Mouse (Mus musculus): Measurements from ENCODE around the gene Nfia. TPM values are rescaled to one million over a fixed set of nuclear protein-coding genes. Genes with fewer than 3 reads are reported as not detected.

The Nfia gene
- polyA plus RNA-seq, 1 experiment from 2014 or later: 15.9 TPM

GRCm38 (mm10) chr4:98118126-98118525 lies 345.6 kb downstream of the Nfia start:
- 59% methylated on average over 3 of the region's 3 CpGs for WGBS
- Histone ChIP-seq H3K36me3 (ENCODE audit: control insufficient read depth, insufficient read depth) (no peaks in the 10 kb centered on the region), H3K27ac (ENCODE audit: low read depth, low read length) (no peak overlapping the region), H3K27me3 (replicated peaks; ENCODE audit: control insufficient read depth, insufficient read depth, low read length) (no peaks in the 10 kb centered on the region), H3K4me2 (replicated peaks; ENCODE audit: low read depth) (no peak overlapping the region), H3K4me3 (ENCODE audit: low read depth, low read length) (no peak overlapping the region), H3K9ac (ENCODE audit: low read depth, low read length) (no peak overlapping the region), H3K4me1 (replicated peaks; ENCODE audit: control insufficient read depth, insufficient read depth, low read length) (no peaks in the 10 kb centered on the region), H3K9me3 (ENCODE audit: control insufficient read depth) (no peaks in the 10 kb centered on the region)
- ATAC-seq: no peak
- TF ChIP-seq CTCF (IDR thresholded peaks at IDR 0.05; ENCODE audit: low read depth): no peak

DNA sequence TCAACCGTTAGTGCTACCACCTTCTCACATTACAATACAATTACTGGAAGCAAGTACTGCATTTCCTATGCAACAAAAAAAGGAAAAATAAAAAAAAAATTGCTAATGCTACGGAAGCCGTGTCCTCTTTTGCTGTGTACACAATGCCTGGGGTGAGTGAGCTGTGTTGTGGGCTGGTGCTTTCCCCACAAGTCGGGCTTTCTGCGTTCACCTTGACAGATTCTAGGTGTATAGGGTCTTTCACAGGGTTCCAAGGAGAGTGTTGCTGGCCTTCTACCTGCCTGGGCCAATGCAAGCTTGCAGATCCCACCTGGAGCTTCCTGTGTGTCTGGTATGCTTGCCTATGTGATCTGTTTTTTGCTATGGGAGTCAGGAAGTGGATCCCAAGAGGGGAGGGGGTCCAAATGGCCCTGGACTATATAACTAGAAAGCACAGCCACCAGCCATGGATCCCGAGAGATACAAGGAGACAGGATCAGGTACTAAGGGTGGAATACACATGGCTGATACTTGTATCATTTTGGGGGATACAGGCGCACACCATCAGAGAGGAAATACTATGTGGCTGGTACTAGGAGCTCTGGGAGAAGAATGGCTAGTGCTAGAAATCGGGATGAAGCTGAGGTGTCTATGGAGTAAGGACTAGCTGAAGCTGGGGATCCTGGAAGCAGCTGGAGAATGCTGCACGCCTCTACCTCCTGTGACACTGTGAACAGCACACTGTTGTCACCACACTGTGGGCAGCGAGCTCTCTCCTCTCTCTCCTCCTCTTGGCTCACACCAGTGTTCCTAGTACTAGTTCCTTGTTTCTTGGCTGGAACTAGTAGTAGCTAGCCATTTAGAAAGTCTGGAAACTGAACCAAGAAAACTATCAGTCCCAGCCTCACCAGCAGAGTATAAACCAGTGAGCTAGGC lies 346.5 kb downstream of the Nfia start:
- WGBS: 82% methylated on average over 10 of the region's 10 CpGs
- H3K9ac ChIP-seq (ENCODE audit: low read depth, low read length): no peak overlapping the region
- ATAC-seq: no peak

DNA sequence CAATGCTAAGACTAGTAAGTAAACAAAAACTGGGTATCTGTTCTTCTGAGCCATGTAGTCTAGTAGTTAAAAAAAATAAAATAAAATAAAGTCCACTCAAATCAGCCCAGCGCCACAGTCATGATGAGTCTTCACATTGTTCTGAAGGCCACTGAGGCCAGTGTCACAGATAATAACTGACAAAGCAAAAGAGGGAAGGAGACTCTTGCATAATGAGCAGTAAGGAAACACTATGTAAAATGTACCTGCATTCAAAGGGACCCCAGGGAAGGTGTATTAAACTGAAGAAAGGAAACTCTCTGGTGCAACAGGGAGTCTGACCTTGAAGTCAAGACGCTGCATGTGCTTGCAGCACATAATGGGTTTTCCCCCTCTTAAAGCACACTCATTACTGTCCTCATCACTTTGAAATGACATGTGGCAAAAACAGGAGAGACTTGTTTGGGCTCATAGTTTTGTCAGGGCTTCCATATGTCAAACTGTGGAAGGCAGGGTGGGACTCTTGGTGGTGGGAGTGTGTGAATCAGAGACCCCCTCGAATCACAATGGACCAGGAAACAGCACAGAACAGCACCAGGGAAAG lies 347.5 kb downstream of the Nfia start:
- no peak overlapping the region for H3K4me2 ChIP-seq (replicated peaks; ENCODE audit: low read depth)
- H3K4me1 ChIP-seq (replicated peaks; ENCODE audit: control insufficient read depth, insufficient read depth, low read length): no peaks in the 10 kb centered on the region
- H3K9ac ChIP-seq (ENCODE audit: low read depth, low read length): no peak overlapping the region
- TF ChIP-seq CTCF (IDR thresholded peaks at IDR 0.05; ENCODE audit: low read depth): no peak
- H3K27me3 ChIP-seq (replicated peaks; ENCODE audit: control insufficient read depth, insufficient read depth, low read length): no peaks in the 10 kb centered on the region
- WGBS: 77% methylated on average over 3 of the region's 3 CpGs
- H3K27ac ChIP-seq (ENCODE audit: low read depth, low read length): no peak overlapping the region
- ATAC-seq: no peak
- no peaks in the 10 kb centered on the region for H3K9me3 ChIP-seq (ENCODE audit: control insufficient read depth)
- no peak overlapping the region for H3K4me3 ChIP-seq (ENCODE audit: low read depth, low read length)
- no peaks in the 10 kb centered on the region for H3K36me3 ChIP-seq (ENCODE audit: control insufficient read depth, insufficient read depth)

More for the DNA sequence above, 346.5 kb downstream of the Nfia start:
- no peak overlapping the region for H3K4me2 ChIP-seq (replicated peaks; ENCODE audit: low read depth)
- H3K27ac ChIP-seq (ENCODE audit: low read depth, low read length): no peak overlapping the region
- H3K27me3 ChIP-seq (replicated peaks; ENCODE audit: control insufficient read depth, insufficient read depth, low read length): no peaks in the 10 kb centered on the region
- no peaks in the 10 kb centered on the region for H3K4me1 ChIP-seq (replicated peaks; ENCODE audit: control insufficient read depth, insufficient read depth, low read length)
- no peaks in the 10 kb centered on the region for H3K9me3 ChIP-seq (ENCODE audit: control insufficient read depth)
- H3K36me3 ChIP-seq (ENCODE audit: control insufficient read depth, insufficient read depth): no peaks in the 10 kb centered on the region
- no peak for TF ChIP-seq CTCF (IDR thresholded peaks at IDR 0.05; ENCODE audit: low read depth)
- no peak overlapping the region for H3K4me3 ChIP-seq (ENCODE audit: low read depth, low read length)

DNA sequence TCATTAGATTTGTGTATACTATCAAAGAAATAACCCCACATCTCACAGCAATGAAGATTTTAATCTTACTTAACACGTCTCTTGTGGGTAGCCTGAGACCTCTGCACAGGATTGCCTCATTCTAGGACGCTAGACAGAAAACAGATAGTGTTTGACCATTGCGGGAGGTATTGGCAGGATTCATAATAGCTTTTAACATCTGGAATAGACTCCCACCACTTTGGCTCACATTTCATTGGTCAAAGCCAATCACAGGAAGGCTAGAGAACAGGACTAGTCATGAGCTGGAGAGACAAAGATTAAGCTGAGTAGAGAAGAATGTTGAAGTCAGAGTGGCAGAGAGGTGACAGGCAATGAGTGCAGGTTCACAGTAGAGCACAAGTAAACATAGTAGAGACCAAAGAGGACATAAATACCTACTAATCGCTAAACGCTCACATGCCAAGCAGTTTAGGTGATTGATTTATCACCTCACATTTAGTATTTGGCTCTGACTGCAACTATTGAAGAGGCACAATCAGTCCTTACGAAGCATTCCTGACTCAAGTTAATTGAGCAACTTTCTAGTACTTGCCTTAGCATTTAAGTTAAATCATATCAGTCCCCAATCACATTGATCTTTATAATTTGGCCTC lies 348.3 kb downstream of the Nfia start:
- TF ChIP-seq CTCF (IDR thresholded peaks at IDR 0.05; ENCODE audit: low read depth): no peak
- Histone ChIP-seq H3K4me3 (ENCODE audit: low read depth, low read length) (no peak overlapping the region), H3K27me3 (replicated peaks; ENCODE audit: control insufficient read depth, insufficient read depth, low read length) (no peaks in the 10 kb centered on the region), H3K27ac (ENCODE audit: low read depth, low read length) (no peak overlapping the region), H3K9me3 (ENCODE audit: control insufficient read depth) (no peaks in the 10 kb centered on the region), H3K9ac (ENCODE audit: low read depth, low read length) (no peak overlapping the region), H3K36me3 (ENCODE audit: control insufficient read depth, insufficient read depth) (no peaks in the 10 kb centered on the region), H3K4me1 (replicated peaks; ENCODE audit: control insufficient read depth, insufficient read depth, low read length) (no peaks in the 10 kb centered on the region), H3K4me2 (replicated peaks; ENCODE audit: low read depth) (no peak overlapping the region)
- 69% methylated on average over 6 of the region's 6 CpGs for WGBS
- ATAC-seq: no peak

DNA sequence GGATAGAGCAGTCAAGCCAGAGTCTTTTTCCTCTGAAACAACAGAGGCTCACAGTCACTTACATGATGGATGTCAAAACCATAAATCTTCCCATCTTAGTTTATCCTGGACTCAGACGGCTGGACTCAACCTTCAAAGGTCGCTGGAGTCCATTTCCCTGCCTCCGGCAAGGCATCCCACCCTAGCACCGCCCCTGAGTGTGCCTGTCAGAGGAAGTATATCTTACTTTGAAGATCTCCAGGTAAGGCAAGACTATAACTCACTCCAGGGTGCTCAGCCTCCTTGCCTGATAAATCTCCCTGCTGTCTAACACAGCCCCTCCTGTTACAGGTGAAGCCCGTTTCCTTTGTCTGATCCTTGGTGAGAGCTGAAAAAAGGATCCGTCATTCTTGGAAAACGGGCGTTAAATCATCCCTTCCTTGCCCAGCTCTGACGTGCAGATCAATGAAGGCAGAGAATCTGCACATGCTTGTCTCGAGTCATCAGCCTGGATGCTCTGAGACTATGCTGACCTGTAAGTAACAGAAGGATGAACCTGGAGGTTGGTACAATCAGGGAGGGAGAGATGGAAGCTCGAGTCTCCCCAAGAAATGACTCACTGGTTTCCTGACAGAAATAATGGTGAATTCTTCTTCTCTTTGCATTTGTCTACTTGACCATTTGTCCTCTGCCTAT lies 353.6 kb downstream of the Nfia start:
- no peak for ATAC-seq
- H3K9ac ChIP-seq (ENCODE audit: low read depth, low read length): no peak overlapping the region
- H3K9me3 ChIP-seq (ENCODE audit: control insufficient read depth): no peaks in the 10 kb centered on the region
- H3K27me3 ChIP-seq (replicated peaks; ENCODE audit: control insufficient read depth, insufficient read depth, low read length): no peaks in the 10 kb centered on the region
- H3K36me3 ChIP-seq (ENCODE audit: control insufficient read depth, insufficient read depth): no peaks in the 10 kb centered on the region
- no peak overlapping the region for H3K4me2 ChIP-seq (replicated peaks; ENCODE audit: low read depth)
- H3K4me1 ChIP-seq (replicated peaks; ENCODE audit: control insufficient read depth, insufficient read depth, low read length): no peaks in the 10 kb centered on the region
- no peak overlapping the region for H3K27ac ChIP-seq (ENCODE audit: low read depth, low read length)
- no peak overlapping the region for H3K4me3 ChIP-seq (ENCODE audit: low read depth, low read length)
- TF ChIP-seq CTCF (IDR thresholded peaks at IDR 0.05; ENCODE audit: low read depth): no peak
- 50% methylated on average over 11 of the region's 11 CpGs for WGBS

DNA sequence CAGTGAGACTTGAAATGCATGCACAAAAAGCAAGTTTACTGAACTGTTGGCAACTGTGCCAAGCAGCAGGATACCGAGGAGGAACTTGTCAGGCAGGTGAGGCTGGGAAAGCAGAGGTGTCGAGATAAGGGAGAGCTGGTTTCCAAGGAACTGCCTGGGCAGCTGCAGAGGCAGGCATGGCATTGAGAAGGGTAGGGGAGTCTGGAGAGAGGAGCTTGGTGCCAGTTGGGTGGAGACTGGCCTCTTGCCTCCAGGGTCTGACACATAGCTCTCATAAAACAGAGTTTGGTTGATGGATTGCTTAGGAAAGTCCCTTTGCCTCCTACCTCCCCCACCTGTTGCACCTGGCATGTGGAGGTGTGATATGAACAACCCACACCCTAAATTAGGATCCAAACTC lies 358.3 kb downstream of the Nfia start:
- 0 out of 2 replicates have a peak, but pooled peaks have one; percentile 16 for ATAC-seq

More for the DNA sequence above, 358.3 kb downstream of the Nfia start:
- Histone ChIP-seq H3K27me3 (replicated peaks; ENCODE audit: control insufficient read depth, insufficient read depth, low read length) (no peaks in the 10 kb centered on the region), H3K9me3 (ENCODE audit: control insufficient read depth) (no peaks in the 10 kb centered on the region), H3K9ac (ENCODE audit: low read depth, low read length) (no peak overlapping the region), H3K27ac (ENCODE audit: low read depth, low read length) (no peak overlapping the region), H3K4me2 (replicated peaks; ENCODE audit: low read depth) (no peak overlapping the region), H3K4me3 (ENCODE audit: low read depth, low read length) (no peak overlapping the region), H3K36me3 (ENCODE audit: control insufficient read depth, insufficient read depth) (no peaks in the 10 kb centered on the region), H3K4me1 (replicated peaks; ENCODE audit: control insufficient read depth, insufficient read depth, low read length) (no peaks in the 10 kb centered on the region)
- WGBS: 39% methylated on average over 2 of the region's 2 CpGs
- TF ChIP-seq CTCF (IDR thresholded peaks at IDR 0.05; ENCODE audit: low read depth): no peak

All from intestine, postnatal 0 days (tissue).